Mouse (Mus musculus) left cerebral cortex, postnatal 4 days (tissue): ENCODE data around the gene Jam3. TPM values are rescaled to one million over a fixed set of nuclear protein-coding genes. Genes with fewer than 3 reads are reported as not detected.

Experiments
- DNase-seq: peaks from one replicate; pipeline ENCODE4 v3.0.0-alpha.2; 2022
- intact Hi-C: fragments of 180-260 bp; cut with DNase I; formaldehyde crosslinking; loops from one replicate; pipeline ENCODE4 v1.15.1; 2025
- total RNA-seq, 2 experiments: library from RNA; stranded (reverse); gene quantifications; 2 replicates each; pipeline ENCODE4 v1.2.3; 2021

Jam3 gene
- total RNA-seq, 2 experiments from 2014 or later = 21.6 to 22.4 TPM

- intact Hi-C loops = no loop called here
- no peak for DNase-seq
Measured at GRCm38 (mm10) chr9:27049492-27049891, 105.7 kb downstream of the Jam3 start.

Other genes with a start within 250 kb of the Jam3 start
- not detected for gene Gm1110, start 232.3 kb downstream of the Jam3 start, total RNA-seq
- gene Acad8, start 155.9 kb downstream of the Jam3 start, total RNA-seq = 10 to 100 TPM; 25.8 to 28.7 TPM
- gene Thyn1, start 155.7 kb downstream of the Jam3 start, total RNA-seq = 10 to 100 TPM; 82.7 to 94.0 TPM
- 100 to 1,000 TPM; 116 to 117 TPM for gene Vps26b, start 125.4 kb downstream of the Jam3 start, total RNA-seq
- gene Ncapd3, start 125.2 kb downstream of the Jam3 start, total RNA-seq = 10 to 100 TPM; 17.3 to 18.3 TPM
- gene Igsf9b, start 143.8 kb upstream of the Jam3 start, total RNA-seq = 10 to 100 TPM; 38.0 to 41.0 TPM
- gene Spata19, start 241.4 kb upstream of the Jam3 start, total RNA-seq = not detected